Mouse (Mus musculus) right cerebral cortex, postnatal 36 days (tissue): ENCODE measurements at regions not wholly inside any gene's neighbourhood (a gene's known extent, or its start where the extent isn't known, plus 50 kb on each side); places are given as distances from the start of the nearest gene placed in this dataset.
A peak's percentile ranks its signal among the peaks of the same experiment; 100 is the strongest.

Experiments used
- DNase-seq, 2 experiments: peaks; one replicate each; pipeline ENCODE4 v3.0.0; 2022; ENCODE audit warnings: low spot score in 2 of 2, mixed read lengths in 1 of 2

DNA sequence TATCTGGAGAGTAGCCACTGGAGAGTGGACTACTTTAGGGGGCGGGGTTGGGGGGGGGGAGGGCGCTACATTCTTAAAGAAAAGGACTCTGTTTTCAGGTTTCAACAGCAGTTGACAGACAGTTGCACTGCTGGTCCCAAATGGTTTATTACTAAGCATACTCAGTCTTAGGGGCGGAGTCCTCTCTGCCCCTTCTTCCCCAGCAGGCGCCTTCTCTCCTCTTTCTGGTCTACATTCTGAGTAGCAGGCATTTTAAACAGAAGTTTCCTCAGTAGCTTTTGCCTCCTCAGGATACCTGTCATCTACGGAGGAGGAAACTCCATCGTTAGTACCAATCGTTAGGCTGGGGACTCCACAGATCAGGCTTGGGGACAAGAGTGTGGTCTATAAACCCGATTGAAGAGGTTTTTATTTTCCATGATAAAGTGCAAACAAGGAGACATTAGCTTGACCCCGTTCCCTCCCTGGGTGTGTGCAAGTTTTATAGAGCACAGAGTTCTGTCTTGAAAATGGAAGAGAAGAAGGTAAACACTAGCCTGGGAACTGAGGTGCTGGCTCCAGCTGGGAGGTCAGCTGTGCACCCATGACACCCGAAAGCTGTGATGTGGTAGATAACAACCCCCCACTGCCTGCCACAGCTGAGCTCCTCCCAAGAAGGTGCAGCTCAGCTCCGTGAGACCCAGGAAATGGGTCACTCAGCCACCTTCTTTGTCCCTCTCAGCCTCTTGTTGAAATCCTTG is 107.8 kb downstream of the Btg1 start:
- DNase-seq, result no peak

DNA sequence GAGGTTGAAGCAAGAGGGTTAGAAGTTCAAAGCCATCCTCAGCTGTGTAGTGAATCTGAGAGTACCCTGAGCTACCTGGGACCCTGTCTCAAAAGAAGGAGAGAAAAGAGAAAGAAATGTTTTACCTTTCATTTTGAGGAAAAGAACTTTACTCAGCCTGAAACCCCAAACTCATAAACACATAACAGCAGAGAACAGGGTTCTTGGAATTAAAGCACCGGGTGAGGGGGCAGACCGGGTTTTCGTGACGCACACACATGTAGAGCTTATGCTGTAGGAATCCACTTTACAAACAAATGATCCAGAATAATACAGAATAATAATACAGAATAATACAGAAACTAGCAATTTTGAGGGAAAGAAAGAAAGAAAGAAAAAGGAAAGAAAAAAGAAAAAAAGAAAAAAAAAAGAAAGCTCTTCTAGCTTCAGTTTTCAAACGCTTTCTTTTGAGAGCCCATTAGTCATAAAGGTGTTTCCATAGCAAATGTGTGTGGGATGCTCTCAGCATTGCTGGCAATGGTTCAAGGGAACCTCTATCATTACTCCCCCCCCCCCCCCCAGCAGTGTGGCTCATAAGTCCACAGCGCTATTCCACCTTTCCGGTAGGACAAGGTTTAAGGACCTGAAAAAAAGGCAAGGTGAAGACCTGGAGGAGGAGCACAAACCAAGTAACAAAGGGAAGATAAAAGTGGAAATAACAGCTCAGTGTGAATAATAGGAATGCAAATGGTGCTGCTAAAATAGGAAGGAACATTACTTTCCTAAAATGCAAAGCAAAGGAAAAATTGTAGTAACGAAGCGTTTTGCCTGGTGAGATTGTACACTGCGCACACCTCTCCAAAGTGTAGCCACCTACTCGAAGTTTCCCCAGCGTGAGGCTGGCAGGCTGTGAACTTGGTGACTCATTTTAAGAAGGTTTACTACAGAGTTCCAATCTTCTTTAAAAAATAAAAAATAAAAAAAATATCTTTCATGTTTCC is 110.3 kb downstream of the Btg1 start:
- DNase-seq, result peak; percentile 20 to 50

DNA sequence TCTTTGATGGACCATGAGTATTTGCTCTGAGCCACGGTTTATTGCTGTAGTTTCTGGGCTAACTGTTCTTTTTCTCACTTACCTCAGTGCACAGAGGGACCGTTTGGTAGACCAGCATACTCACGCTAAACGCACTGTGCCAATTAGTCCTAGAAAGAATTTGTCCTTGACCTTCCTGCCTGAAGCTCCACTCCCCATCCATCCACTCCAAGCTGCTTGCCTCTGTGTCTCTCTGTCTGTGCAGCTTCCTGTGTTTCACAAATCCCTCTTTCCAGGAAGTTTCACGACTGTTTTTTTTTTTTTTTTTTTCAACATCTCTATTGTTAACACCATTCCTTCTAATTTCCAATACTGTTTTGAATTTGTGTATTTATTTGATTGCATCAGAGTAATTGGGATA is 116.8 kb downstream of the Btg1 start:
- no peak for DNase-seq

DNA sequence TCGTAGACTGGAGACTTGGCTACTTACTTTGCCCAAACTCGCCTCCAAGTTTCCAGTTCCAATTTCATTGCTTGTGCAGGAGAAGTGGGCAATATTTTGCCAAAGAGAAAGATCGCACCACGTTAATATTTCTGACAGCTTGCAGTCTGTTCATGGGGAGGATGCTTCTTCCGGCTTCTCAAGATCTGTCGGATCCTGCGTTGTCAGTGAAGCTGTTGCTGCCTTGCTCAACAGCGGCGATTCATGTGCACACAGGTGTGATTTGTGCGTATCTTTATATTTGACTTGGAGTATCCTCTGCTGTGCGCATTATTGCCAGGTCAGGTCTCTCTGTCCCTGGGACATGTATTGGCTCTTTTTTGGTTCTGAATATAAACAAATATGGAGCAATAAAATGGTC is 118.3 kb downstream of the Btg1 start:
- no peak for DNase-seq

DNA sequence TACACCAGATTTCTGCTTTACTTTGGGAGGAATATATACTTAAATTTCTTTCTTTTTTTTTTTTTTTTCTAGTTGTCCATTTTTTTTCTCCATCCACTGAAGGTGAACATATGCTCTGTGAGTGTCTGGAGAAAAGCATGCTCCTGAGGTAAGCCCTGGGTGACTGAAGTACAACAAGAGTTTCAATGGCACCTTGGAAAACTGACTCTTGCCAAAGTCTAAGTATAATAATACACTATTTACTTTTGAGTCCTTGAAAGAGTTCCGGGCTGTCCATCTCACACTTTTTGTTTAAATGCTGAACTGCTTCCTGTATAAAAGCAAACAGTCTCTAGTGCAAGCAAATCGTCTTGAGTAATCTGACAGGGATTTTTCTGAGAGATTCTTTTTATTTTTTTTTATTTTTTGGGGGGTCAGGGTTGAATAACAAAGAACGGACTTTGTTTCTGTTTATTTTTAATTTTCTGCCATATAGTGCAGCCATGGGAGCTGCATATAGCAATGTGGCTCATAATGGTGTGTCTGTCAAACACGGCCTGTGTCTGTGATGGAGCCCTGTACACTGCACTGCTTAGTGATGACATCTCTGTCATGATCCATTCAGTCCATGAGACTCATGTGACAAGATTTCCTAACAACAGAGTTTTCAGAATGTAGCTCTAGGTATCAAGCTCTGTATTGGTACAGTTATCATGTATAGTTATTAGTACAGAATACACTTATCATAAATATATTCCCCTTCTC is 119.3 kb downstream of the Btg1 start:
- no peak for DNase-seq

DNA sequence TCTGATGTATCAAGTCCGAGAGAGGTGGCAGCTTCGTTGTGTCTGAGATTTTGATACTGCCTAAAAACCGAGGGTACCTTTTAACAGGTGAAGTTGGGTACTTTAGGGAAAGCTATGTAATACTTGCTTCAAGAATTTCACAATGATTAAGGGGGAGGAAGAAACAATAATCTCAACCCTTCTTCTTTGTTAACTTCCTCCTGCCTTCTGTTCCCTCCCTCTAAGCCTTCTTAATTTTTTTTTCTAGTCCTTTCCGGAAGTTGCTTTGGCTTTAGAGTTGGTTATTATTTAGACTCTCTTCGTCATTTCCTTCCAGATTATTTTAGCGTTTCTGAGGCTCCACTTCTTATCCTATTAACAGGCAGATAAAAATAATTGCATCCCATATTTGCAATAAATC is 121.2 kb downstream of the Btg1 start:
- DNase-seq, result no peak

- no peak for DNase-seq
Measured at GRCm38 (mm10) chr10:96738606-96739005, 121.8 kb downstream of the Btg1 start.

DNA sequence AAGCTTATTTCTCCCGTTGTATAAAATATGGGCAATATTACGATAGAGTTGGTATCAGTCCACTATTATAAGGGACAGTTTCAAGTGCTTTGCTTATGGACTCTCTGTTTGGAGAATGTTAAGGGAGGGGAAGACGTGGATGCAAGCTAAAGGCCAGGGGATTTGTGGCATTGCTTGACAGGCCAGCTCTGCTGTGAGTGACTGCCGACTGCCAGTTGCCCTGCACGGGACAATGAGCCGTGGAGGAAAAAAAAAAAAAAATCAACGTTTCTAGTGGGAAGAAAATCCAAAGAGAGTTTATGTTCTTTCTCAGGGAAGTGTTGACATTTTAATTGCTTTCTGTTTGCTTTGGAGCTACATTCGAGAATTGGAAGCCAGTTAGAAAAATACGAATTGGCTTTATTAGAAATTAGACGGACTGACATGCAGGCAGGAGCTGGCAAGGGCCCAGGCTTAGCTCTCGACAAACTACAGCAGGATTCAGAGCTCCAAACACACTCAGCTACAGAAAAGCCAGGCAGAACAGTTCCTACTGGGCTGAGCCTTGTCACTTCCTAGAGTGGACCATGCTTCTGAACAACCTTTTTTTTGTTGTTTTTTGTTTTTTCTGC is 127.5 kb downstream of the Btg1 start:
- no peak for DNase-seq

DNA sequence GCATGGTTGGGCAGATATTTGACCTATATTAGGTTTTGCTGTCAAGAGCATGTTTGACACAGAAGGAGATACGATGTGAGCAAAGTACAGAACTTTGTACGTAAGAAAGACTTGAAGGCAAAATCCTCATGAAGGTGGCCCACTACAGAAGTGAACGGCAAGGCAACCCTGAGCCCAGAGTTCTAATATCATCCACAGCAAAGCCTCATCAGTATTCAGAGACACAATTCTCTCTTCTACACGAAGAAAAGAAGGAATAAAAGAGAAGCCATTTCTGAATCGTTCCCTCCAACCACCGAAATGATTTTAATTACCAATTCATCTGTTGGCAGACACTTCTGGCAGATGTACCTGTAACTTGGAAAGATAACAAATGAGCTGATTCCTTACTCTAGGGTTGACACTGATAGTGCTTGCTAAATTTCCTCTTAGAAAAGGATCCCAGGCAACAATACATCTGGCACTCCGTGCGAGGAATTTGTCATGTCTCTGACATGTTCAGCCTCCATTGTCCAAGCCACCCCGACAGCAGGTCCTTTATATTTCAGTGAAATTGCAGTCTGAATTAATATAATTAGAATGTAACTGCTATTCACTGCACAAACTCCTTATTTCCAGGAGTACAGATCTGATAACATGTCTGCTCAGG is 130.3 kb downstream of the Btg1 start:
- no peak for DNase-seq

- peak in 1 of 2 experiments; percentile 17 for DNase-seq
Measured at GRCm38 (mm10) chr10:96750861-96751260, 134.1 kb downstream of the Btg1 start.

GRCm38 (mm10) chr10:96751580-96752264 is 134.9 kb downstream of the Btg1 start:
- DNase-seq, result peak; percentile 14

DNA sequence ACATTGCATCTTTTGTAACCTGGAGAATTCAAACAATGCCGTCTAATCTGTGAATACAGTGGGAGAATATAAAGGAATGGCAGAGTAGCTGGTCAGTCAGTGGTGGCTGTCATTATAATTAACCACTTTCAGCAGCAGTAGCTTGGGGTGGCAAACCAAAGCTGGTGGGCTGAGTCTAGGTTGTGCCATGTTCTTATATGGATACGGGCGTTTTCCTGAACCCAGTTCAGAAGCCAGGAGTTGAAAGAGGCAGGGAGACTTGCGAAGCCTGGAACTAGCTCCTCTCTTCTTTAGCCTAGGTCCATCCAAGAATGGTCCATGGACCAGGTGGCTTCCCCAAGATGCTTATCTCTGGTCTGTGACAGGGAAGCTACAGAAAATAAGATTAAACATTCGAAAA is 135.7 kb downstream of the Btg1 start:
- DNase-seq, result no peak

GRCm38 (mm10) chr10:96753521-96753920 is 136.7 kb downstream of the Btg1 start:
- no peak for DNase-seq

GRCm38 (mm10) chr10:96755674-96756073 is 138.9 kb downstream of the Btg1 start:
- DNase-seq, result no peak

GRCm38 (mm10) chr10:96756355-96757084 is 139.7 kb downstream of the Btg1 start:
- DNase-seq, result no peak

DNA sequence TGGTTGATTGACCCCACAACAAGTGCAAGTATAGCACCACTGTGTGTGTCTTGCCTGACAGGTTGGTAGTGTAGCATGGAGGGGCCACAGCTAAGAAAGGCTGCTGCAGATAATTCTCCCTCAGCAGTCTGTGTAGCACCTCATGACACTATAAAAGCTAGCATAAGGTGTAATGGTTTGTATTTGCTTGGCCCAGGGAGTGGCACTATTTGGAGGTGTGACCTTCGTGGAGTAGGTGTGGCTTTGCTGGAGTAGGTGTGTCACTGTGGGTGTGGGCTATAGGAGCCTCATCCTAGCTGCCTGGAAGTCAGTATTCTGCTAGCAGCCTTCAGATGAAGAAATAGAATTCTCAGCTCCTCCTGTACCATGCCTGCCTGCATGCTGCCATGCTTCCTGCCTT is 140.5 kb downstream of the Btg1 start:
- DNase-seq, result no peak

GRCm38 (mm10) chr10:96761601-96762000 is 144.8 kb downstream of the Btg1 start:
- DNase-seq, result no peak

- DNase-seq, result no peak
Measured at GRCm38 (mm10) chr10:96765626-96766025, 148.8 kb downstream of the Btg1 start.

- DNase-seq, result no peak
Measured at GRCm38 (mm10) chr10:96778220-96778619, 161.4 kb downstream of the Btg1 start.

GRCm38 (mm10) chr10:96783966-96784365 is 167.2 kb downstream of the Btg1 start:
- DNase-seq, result no peak
